Mouse (Mus musculus) adrenal gland, adult 10 weeks (tissue): ENCODE measurements around the gene Mfsd4b3. TPM values are rescaled to one million over a fixed set of nuclear protein-coding genes. Genes with fewer than 3 reads are reported as not detected.

Source experiments
- polyA plus RNA-seq: library from polyadenylated mRNA; stranded (reverse); fragments of 350-450 nt; fragmentation: Illumina TruSeq; extraction: RNeasy Lipid Tissue Mini Kit (QIAGEN cat#74804); gene quantifications from one replicate; pipeline ENCODE4 v1.2.3, GENCODE M21; 2014; ENCODE audit warnings: low read depth, low replicate concordance

Gene Mfsd4b3
- 9.0 TPM for polyA plus RNA-seq

GRCm38 (mm10) chr10:39959761-39960440, at the start of gene Mfsd4b3:
Mfsd4b3 (minus strand) TSS chr10:39960153.

GRCm38 (mm10) chr10:39986466-39986865, 26.5 kb upstream of the Mfsd4b3 start, which contains the start of gene Mfsd4b5:
Mfsd4b5 (minus strand) TSS chr10:39986646.

GRCm38 (mm10) chr10:39926616-39927139, 33.3 kb downstream of the Mfsd4b3 start, which contains the start of gene Mfsd4b2:
Mfsd4b2 (minus strand) TSS chr10:39926923.

GRCm38 (mm10) chr10:39898874-39899371, 61.0 kb downstream of the Mfsd4b3 start, which contains the start of gene Mfsd4b4:
Mfsd4b4 (minus strand) TSS chr10:39899238.

Other genes starting within 250 kb of the Mfsd4b3 start
- gene Rev3l, start 228.0 kb downstream of the Mfsd4b3 start, polyA plus RNA-seq = 49.5 TPM
- 13.6 TPM for gene Mfsd4b4, start 60.9 kb downstream of the Mfsd4b3 start, polyA plus RNA-seq
- gene Mfsd4b2, start 33.2 kb downstream of the Mfsd4b3 start, polyA plus RNA-seq = 0.41 TPM
- gene Mfsd4b5, start 26.5 kb upstream of the Mfsd4b3 start, polyA plus RNA-seq = 0.87 TPM
- 2.0 TPM for gene Mfsd4b1, start 65.1 kb upstream of the Mfsd4b3 start, polyA plus RNA-seq
- 20.1 TPM for gene Slc16a10, start 182.1 kb upstream of the Mfsd4b3 start, polyA plus RNA-seq